Mouse (Mus musculus) thymus, adult 2 months (tissue): Measurements from ENCODE around the gene Kcnq1.

ENCODE experiments used
- CTCF ChIP-seq: fragments of 200-500 bp; IDR thresholded peaks from 2 replicates; pipeline ENCODE4 v1.5.1; 2012; ENCODE audit warnings: mild to moderate bottlenecking, control low read depth, low read length, moderate library complexity, borderline replicate concordance; ENCODE audit not compliant: control insufficient read depth, poor library complexity, insufficient read depth; ENCODE audit errors: extremely low read depth
- POLR2A ChIP-seq: fragments of 200-500 bp; IDR thresholded peaks from 2 replicates; pipeline ENCODE4 v1.6.1; 2012; ENCODE audit warnings: mild to moderate bottlenecking, low read length, control low read depth, moderate library complexity; ENCODE audit not compliant: control insufficient read depth, poor library complexity, insufficient read depth; ENCODE audit errors: extremely low read depth

DNA sequence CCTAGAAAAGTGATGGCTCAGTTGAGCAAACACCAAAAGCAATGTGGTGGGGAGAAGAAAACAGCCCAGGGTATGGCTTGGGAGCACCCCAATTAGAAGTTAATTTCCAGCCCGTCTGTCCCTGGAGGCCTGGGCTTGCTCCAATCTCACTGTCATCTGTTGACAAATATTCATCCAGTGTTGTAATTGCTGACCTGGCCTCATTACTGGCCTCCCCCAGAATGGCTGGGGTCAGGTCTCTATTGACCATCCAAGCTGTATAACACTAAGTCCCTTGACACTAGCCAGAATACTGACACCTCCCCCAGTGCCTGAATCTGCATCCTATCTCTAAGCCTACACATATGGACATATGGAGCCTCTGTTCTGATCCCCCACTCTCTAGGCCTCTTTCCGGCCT is 28.8 kb upstream of the Kcnq1 start:
- TF ChIP-seq POLR2A = no peak
- no peak for TF ChIP-seq CTCF
